Comparison of ENCODE assay signal across 10 mouse cellular contexts in the genomic region with DNA sequence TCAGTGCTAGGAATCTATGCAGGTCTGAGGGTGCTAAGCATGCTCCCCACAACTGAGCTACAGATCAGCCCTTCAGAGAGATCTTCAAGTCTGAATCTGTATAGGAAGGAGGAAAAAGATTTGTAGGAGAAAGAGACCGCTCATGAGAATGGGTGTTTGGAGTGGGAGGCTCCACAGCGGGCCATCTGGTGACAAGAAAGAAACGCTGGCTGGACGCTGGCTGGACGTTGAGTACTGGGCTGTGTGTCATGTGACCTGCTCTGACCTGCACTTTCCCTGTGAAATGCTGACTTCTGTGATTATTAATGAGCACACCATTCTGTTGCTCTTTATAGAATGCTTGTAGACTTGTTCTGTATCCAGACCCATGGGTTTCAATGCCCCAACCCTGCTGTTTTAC. TPM values are rescaled to one million over a fixed set of nuclear protein-coding genes. Genes with fewer than 3 reads are reported as not detected.
DNase-seq lines count a peak whose midpoint lies in the region; ATAC-seq and TF ChIP-seq lines count a peak whose summit lies in the region.
"Had no signal": no experiment of that assay in that cellular context is flagged by ENCODE, and none has a peak within 500 bp of the region (broad histone marks: within the 10 kb centered on the region; RNA-seq: fewer than 3 reads in every experiment).

No protein-coding gene starts in this region.

- H3K9ac ChIP-seq in lung, embryonic 16.5 days (ENCODE audit: low read length) = no peak overlapping the region
- no peak overlapping the region for H3K9ac ChIP-seq in forebrain, postnatal 0 days
- H3K9ac ChIP-seq: forebrain, embryonic 13.5 days; neural tube, embryonic 12.5 days had no signal

- H3K27me3 ChIP-seq in lung, embryonic 16.5 days (ENCODE audit: control insufficient read depth, insufficient read depth, low read depth, low read length) = no peaks in the 10 kb centered on the region
- H3K27me3 ChIP-seq in forebrain, postnatal 0 days (ENCODE audit: insufficient read depth, low read length) = no peaks in the 10 kb centered on the region
- H3K27me3 ChIP-seq: forebrain, embryonic 13.5 days; neural tube, embryonic 12.5 days had no signal

- peak; percentile 59; the same call in 1 of the 2 replicates for ATAC-seq in lung, embryonic 16.5 days (ENCODE audit: low read depth)
- ATAC-seq in forebrain, postnatal 0 days = no peak
- ATAC-seq: forebrain, embryonic 13.5 days had no signal

- peaks cover 5% of the 10 kb centered on the region for H3K36me3 ChIP-seq in lung, embryonic 16.5 days (ENCODE audit: control insufficient read depth, insufficient read depth, low read length)
- peaks cover 12% of the 10 kb centered on the region; the same call in 1 of the 2 replicates for H3K36me3 ChIP-seq in forebrain, postnatal 0 days (ENCODE audit: insufficient read depth)
- H3K36me3 ChIP-seq: neural tube, embryonic 12.5 days had no signal

- no peaks in the 10 kb centered on the region for H3K4me1 ChIP-seq in lung, embryonic 16.5 days (replicated peaks; ENCODE audit: control insufficient read depth, insufficient read depth, low read length)
- H3K4me1 ChIP-seq in forebrain, postnatal 0 days (ENCODE audit: insufficient read depth) = no peaks in the 10 kb centered on the region
- H3K4me1 ChIP-seq: forebrain, embryonic 13.5 days; neural tube, embryonic 12.5 days had no signal

- TF ChIP-seq CTCF in forebrain, postnatal 0 days (IDR thresholded peaks at IDR 0.05; ENCODE audit: low read depth) = no peak

- no peak for DNase-seq in lung, adult 18-20 months
- DNase-seq in gastrocnemius, adult 8-10 months (ENCODE audit: low spot score in 2 of 2) = peak; percentile 58 to 59
- DNase-seq in kidney, adult 9 months = peak; percentile 57
- peak; percentile 86 for DNase-seq in skeletal muscle tissue, adult 2 months (ENCODE audit: low read depth, low spot score)
- DNase-seq in forebrain, postnatal 0 days = no peak
- DNase-seq in MN1 (ENCODE audit: low spot score) = no peak
- DNase-seq: thymus, postnatal 4 days had no signal

- 46% methylated on average over 5 of the region's 5 CpGs for WGBS in lung, embryonic 16.5 days
- 68% methylated on average over 5 of the region's 5 CpGs for WGBS in forebrain, postnatal 0 days

- H3K4me3 ChIP-seq in lung, embryonic 16.5 days (ENCODE audit: low read length) = no peak overlapping the region
- no peak overlapping the region for H3K4me3 ChIP-seq in forebrain, postnatal 0 days (ENCODE audit: low read depth, low read length)
- H3K4me3 ChIP-seq: forebrain, embryonic 13.5 days; neural tube, embryonic 12.5 days had no signal

- H3K9me3 ChIP-seq in lung, embryonic 16.5 days (ENCODE audit: control insufficient read depth, low read length) = no peaks in the 10 kb centered on the region
- H3K9me3 ChIP-seq in forebrain, postnatal 0 days (ENCODE audit: low read length) = no peaks in the 10 kb centered on the region
- H3K9me3 ChIP-seq: forebrain, embryonic 13.5 days; neural tube, embryonic 12.5 days had no signal

- H3K27ac ChIP-seq in lung, embryonic 16.5 days (ENCODE audit: low read length) = no peak overlapping the region
- H3K27ac ChIP-seq in forebrain, postnatal 0 days (ENCODE audit: low read depth, low read length) = no peak overlapping the region
- H3K27ac ChIP-seq: forebrain, embryonic 13.5 days; neural tube, embryonic 12.5 days had no signal

- no peak overlapping the region for H3K4me2 ChIP-seq in lung, embryonic 16.5 days (ENCODE audit: low read depth, low read length)
- H3K4me2 ChIP-seq in forebrain, postnatal 0 days (ENCODE audit: low read depth) = no peak overlapping the region
- H3K4me2 ChIP-seq: forebrain, embryonic 13.5 days; neural tube, embryonic 12.5 days had no signal

RNA-seq across cellular contexts. Expression of a gene that starts 39.7 kb away (rescaled TPM):
- polyA plus RNA-seq in lung, embryonic 16.5 days (2015; fragmentation: Nextera tagmentation; extraction: Ambion mirVana) = 36.8 and 44.9 TPM in 2 replicates
- total RNA-seq in gastrocnemius, adult 8-10 months (2022) = 1 to 10 TPM; 3.4 to 7.5 (median 5.4) TPM
- total RNA-seq in forebrain, postnatal 0 days (2014; rRNA removed) = 2.9 and 4.5 TPM in 2 replicates
- polyA plus RNA-seq in forebrain, postnatal 0 days (2015; fragmentation: Nextera tagmentation; extraction: Ambion mirVana) = 10.7 and 11.3 TPM in 2 replicates

RNA-seq across cellular contexts. Expression of a gene that starts 40.1 kb away (rescaled TPM):
- 90.6 and 101 TPM in 2 replicates for polyA plus RNA-seq in lung, embryonic 16.5 days (2015; fragmentation: Nextera tagmentation; extraction: Ambion mirVana)
- total RNA-seq in gastrocnemius, adult 8-10 months (2022) = 1,000 to 10,000 TPM; 1,246 to 1,471 (median 1,386) TPM
- total RNA-seq in forebrain, postnatal 0 days (2014; rRNA removed) = 52.5 and 73.5 TPM in 2 replicates
- 52.8 and 64.6 TPM in 2 replicates for polyA plus RNA-seq in forebrain, postnatal 0 days (2015; fragmentation: Nextera tagmentation; extraction: Ambion mirVana)

Comparison
In these comparisons a context has a peak if more than half of its experiments do, and no peak if none do; other contexts are left out.
1. DNase-seq: peak in gastrocnemius, adult 8-10 months (2 of 2), kidney, adult 9 months (single experiment) and skeletal muscle tissue, adult 2 months (single experiment); none in lung, adult 18-20 months (0 of 2), forebrain, postnatal 0 days (single experiment) and MN1 (single experiment).
2. RNA of a gene that starts 40.1 kb away (total RNA-seq): 1,246 to 1,471 TPM in gastrocnemius, adult 8-10 months; 52.5 to 73.5 TPM in forebrain, postnatal 0 days; every median in the first group is over 10 times any median in the second.